Mouse (Mus musculus): ENCODE measurements around the gene Tmub2.

- no peak for TF ChIP-seq CTCF (IDR thresholded peaks at IDR 0.05; ENCODE audit: borderline replicate concordance, extremely low read depth, insufficient read depth, insufficient read length)
- no peak for TF ChIP-seq POLR2A (IDR thresholded peaks at IDR 0.05; ENCODE audit: borderline replicate concordance, extremely low read depth, insufficient read depth, insufficient read length, poor library complexity, severe bottlenecking)
Observed at GRCm38 (mm10) chr11:102329518-102329917, 44.8 kb downstream of the Tmub2 start.

Data from brain, embryonic 14.5 days (tissue).